Mouse (Mus musculus) kidney, postnatal 10 days (tissue): ENCODE data around the gene Pakap.
"Not testable (repeated sequence)": the region's sequence is repeated elsewhere in the genome, so short reads cannot be mapped to it uniquely, and the experiment has no call there.

Experiments
- DNase-seq: peaks from one replicate; pipeline ENCODE4 v3.0.0; 2021; ENCODE audit warnings: mixed read lengths

Gene Pakap

DNA sequence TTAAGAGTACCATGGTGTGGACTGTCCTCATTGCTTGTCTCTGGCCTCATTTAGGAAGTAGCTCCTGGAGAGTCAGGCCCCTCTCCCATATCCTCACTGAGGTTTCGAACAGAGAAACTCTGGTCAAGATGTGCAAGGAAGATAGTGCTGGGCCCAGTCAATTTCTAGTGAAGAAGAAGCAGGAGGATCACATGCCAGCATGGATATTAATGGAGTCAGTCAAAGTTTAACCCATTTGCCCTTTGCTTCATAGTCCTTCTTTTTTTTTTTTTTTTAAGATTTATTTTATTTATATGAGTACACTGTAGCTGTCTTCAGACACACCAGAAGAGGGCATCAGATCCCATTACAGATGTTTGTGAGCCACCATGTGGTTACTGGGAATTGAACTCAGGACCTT, 321.0 kb downstream of the Pakap start:
- not testable (repeated sequence) for DNase-seq

DNA sequence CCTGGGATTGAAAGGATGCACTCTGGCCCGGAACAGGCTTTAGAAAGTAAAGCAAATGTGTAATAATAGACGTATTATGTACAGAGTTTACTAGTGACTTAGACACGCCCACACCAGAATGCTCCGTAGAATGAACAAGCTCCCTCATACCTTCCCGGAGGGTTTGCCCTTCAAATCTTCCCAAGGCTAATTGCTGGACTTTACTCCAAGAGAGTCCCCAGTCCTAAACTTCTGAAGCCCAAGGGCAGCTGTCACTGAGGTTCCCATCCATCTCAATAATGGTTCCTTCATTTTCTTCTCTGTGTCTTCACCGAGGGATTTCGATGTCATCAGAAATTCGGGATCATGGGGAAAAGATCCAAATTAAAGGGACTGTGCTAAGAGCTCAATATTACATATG, 321.8 kb downstream of the Pakap start:
- DNase-seq, result no peak

DNA sequence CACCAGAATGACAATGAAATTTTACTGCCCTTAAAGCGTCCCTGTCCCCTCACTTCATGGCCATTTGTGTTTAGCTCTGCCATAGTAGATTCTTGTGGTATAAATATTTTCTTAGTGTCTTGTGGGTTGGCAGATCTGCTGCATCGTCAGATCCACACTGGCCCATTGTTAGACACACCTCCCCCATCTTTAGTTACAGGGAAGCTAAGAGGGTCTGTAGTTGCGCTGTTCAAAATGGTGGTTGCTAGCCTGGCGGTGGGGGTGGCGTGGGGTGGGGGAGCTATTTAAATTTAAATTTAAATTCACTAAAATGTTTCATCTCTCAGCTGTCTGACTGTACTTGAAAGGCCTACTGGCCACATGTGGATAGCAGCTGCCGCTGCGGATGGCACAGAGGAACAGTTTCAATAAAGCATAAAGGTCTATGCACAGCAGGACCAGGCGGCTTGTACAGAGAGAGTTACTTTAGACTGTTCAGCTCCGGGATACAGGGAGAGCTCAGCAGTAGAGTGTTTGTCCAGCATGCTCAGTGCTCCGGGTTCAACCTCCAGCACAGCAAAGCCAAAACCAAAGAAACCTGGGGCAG, 324.1 kb downstream of the Pakap start:
- no peak for DNase-seq

DNA sequence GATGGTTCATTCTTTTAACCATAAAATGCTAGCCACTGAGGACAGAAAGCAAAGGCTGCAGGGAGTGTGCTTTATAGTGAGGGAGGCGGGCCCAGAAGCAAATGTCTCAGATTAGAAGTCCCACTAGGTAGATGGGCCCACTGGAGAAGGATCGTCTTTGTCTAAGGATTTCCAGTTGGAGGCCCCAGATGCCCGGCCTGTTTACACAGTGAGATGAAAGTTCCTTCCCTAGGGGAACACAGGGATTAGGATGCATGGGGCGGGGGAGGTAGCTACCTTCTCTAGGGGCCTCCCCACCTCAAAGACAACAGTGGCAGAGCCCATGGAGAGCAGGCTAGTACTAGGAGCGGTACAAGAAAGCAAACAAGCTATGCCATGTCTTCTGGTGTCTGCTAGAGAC, 327.2 kb downstream of the Pakap start:
- no peak for DNase-seq

- DNase-seq, result no peak
These were observed 327.9 kb downstream of the Pakap start for GRCm38 (mm10) chr4:57895902-57896301.

DNA sequence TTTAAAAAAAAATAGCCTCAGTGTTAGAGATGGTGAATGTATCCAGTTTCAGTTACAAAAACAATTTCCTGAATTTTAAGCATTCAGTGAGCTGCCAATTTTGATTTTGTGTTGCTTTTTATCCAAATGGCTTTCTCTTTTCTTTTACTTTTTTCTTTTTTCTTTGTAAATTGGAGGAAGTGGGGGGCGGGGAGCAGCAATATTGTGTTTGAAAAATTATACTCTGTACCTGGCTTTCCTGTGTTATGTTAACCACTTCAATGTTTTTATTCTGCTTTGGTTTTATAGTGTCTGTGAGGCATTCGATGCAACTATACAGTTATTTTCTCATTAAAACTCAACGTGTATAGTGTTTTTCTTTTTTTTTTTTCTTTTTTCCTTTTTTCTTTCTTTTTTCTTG, 328.7 kb downstream of the Pakap start:
- no peak for DNase-seq

- peak; percentile 76 for DNase-seq
These were observed 333.2 kb downstream of the Pakap start for GRCm38 (mm10) chr4:57901210-57901609.

DNA sequence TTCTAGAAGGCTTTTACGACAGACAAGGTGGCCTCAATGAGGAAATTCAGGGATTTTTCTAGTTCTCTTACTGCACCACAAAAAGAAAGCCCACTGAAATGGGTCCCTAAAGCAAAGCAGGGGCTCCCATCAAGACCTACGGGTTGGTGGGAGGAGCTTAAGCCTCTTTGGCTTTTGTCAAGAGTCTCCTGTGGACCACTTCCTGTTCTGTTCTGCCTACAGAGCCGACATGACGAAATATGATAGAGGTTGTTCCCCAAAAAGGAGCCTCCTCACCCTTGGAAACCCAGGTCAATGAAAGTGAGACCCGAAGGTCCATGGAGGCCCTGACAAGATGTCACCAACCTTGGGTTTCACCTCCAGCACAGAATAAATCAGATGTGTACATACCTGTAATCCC, 334.6 kb downstream of the Pakap start:
- no peak for DNase-seq

GRCm38 (mm10) chr4:57904211-57904610, 336.2 kb downstream of the Pakap start:
- DNase-seq, result peak; percentile 85

DNA sequence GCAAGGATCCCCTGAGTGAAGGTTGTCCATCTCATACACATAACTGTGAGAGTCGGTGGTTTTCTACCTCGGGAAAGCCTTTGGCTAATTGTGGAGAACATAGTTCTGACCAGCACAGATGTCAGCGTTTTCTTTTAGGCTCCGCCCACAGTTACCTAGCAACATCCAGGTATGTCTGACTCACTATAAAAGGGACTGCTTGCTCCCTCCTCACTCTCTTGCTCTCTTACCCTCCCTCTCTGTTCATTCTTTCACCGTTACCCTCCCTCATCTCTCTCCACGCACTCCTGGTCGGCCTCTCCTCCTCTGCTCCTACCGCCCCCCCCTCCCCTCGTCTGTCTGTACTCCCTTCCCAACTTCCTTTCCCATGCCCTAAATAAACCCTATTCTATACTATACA, 336.7 kb downstream of the Pakap start:
- DNase-seq, result peak; percentile 60

GRCm38 (mm10) chr4:57906708-57907107, 338.7 kb downstream of the Pakap start:
- DNase-seq, result no peak

- no peak for DNase-seq
These were observed 340.9 kb downstream of the Pakap start for GRCm38 (mm10) chr4:57908860-57909259.

- DNase-seq, result no peak
These were observed 345.0 kb downstream of the Pakap start for GRCm38 (mm10) chr4:57913021-57913420.

- peak; percentile 26 for DNase-seq
These were observed 346.5 kb downstream of the Pakap start for GRCm38 (mm10) chr4:57914193-57915190.

DNA sequence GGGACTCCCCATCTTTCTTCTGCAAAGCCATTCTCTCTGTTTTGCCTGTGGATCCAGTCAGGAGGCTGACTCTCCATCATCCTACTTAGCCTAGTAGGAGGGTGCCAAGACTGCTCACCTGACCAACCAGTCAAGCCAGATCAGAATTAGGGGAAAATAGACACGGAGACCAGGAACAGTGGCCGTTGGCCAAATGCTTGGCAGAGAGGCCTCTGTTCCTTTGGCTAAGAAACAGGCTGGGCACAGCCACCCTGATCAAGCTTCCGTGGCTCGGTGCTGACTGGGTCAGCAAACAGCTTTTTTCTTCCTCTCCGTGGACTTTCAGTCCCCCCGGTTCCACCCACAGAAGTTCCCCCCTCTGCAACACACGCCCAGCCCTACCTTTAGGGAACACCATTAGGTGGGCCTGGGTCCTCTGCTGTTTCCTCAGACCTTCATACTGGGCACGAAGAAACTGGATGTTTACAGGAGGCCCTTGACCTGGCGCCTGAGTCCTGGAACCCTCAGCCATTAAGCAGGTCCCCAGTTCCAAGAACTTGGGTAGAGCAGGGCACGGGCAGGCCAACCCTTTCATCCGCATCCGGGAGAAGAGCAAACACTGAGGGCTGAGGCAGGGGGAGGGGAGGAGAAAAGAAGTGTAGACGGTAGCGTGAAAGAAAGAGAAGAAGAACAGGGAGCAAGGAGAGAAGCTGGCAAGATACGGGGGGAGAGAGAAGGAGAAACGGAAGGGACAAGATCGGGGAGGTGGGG, 347.4 kb downstream of the Pakap start:
- peak; percentile 59 for DNase-seq

DNA sequence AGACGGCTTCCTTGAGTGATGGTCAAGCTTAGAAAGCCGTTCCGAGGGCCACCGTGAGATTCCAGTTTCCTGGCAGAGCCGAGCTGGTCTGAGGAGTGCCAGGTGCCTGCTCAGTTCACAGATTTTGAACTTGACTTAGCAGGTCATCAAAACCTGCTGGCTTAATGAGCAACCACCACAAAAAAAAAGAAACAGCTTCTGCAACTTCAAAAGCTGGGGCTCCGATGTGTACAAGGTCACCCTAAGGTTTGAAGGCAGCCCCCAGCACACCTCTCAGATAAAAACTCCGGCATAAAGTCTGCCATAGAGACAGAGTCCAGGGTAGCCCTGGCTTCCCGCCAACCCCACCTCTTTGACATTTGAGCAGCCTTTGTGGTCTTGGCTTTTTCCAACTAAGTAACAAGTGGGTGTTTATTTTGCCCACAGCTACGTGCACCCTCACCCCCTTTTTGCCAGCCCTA, 348.3 kb downstream of the Pakap start, which contains the start of gene D630039A03Rik:
Gene D630039A03Rik, minus strand, starts transcription at position 97 of the 461 bp plus-strand sequence.
- DNase-seq, result peak; percentile 80

- no peak for DNase-seq
These were observed 348.7 kb downstream of the Pakap start for GRCm38 (mm10) chr4:57916711-57917110.

DNA sequence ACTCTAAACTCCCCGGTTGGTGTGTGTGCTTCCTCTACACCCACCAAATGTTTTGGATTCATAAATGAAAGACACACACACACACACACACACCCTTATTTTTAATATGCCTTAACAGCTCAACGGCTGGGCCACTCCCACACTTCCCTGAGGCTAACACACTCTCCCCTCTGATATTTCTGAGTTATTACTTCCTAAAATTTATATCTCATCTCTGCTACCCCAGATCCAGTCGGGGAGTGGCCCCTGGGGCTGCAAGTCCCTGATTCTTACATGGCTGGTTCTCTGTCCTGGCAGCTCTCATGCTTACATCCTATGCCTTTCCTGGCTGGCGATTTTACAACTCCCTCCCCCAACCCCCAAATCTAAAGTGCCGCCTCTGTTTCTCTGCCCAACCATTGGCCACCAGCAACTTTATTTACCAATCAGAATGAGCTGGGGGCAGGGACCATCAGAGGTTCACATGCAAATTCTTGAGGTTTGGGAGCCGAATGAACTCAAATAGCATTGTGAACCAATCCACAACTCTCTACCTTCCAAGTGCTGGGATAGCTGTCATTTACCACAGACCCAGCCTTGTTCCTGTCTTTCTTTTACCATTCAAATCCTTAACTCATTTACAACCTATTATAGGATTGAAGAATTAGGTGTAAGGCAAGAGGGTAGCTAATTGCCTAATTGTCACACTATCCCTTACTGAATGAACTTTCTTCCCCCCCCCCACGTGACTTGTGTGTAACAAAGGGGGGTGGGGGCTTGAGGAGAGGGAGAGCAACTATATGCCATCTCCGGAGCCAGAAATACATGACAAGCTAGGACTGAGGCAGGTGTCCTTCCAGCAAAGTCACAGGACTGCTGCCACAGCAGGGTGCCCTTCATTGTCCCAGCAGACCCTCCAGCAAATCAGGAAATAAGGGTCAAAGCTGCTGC, 351.8 kb downstream of the Pakap start:
- DNase-seq, result no peak

DNA sequence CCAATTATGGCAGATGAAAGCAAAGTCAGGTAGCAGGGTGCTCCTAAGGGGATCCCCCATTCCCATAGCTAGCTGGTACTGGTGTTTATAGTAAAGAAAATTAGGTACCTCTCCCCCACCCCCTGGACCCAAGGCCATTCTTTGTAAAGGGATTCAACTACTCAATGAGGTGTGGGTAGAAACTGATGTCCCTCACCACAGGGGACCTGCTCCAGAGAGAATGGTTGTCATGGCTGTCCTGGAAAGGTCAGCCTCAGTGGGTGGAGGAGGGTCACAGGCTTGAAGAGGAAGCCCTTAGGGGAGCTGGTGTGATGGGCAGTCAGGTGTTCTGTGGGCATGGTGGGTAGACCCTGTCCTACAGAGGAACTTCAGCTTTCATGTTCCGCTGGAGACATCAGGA, 352.5 kb downstream of the Pakap start:
- DNase-seq, result no peak

DNA sequence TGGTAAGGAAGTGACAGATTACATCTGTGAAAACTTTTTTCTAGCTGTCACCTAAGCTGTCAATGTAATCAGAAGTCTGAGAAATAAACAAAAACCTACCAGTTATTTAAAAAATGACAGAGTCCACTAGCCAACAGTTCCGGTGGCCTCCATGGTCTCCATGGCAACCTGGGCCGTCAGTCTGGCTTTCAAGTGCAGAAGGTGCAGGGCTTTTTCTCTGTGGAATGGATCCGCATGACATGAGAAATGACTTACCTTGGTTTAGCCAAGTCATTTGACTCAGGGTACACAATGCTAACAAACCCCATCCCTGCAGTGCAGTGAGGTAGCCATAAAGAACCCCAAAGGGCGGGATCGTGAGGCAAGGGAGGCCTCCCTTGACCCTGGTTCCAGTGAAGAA, 354.2 kb downstream of the Pakap start:
- no peak for DNase-seq

GRCm38 (mm10) chr4:57924556-57925071, 356.6 kb downstream of the Pakap start:
- DNase-seq, result no peak
